Mouse (Mus musculus): ENCODE measurements at regions not wholly inside any gene's neighbourhood (a gene's known extent, or its start where the extent isn't known, plus 50 kb on each side); places are given as distances from the start of the nearest gene placed in this dataset.

- TF ChIP-seq CTCF (IDR thresholded peaks at IDR 0.05; ENCODE audit: low read depth) (no peak), EP300 (optimal IDR thresholded peaks at IDR 0.05) (no peak)
Measured at GRCm38 (mm10) chr6:101484526-101485287, 107.0 kb upstream of the Pdzrn3 start.
